Mouse (Mus musculus): ENCODE measurements around the gene Syt6. TPM values are rescaled to one million over a fixed set of nuclear protein-coding genes. Genes with fewer than 3 reads are reported as not detected.

Gene Syt6
- polyA plus RNA-seq, 1 experiment from 2014 or later: 0.51 TPM

DNA sequence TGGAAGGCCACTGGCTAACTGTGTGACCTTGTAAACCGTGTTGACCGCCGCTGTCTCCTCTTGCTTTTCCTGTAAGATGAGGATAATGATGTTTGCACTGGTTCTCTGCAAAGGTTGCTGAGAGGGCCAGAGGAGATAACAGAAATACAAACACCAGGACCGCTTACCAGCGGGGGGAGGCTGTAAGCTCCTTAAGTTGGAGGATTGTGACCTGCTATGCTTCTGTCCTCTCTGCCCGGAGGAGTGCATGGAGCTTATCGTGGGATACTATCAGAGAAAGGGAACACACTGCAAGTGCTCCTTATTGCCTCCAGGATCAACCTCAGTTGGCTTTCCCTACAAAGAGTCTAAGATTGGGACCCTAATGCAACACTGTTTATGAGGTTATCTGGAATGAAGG is 97.7 kb downstream of the Syt6 start:
- Histone ChIP-seq H3K4me1 (peaks cover 9% of the 10 kb centered on the region), H3K4me3 (no peak overlapping the region), H3K9me3 (no peaks in the 10 kb centered on the region), H3K27me3 (ENCODE audit: insufficient read depth, poor library complexity, severe bottlenecking) (no peaks in the 10 kb centered on the region), H3K36me3 (no peaks in the 10 kb centered on the region), H3K27ac (no peak overlapping the region)
- 11% methylated on average over 7 of the region's 7 CpGs for WGBS
- DNase-seq (ENCODE audit: low spot score): no peak

DNA sequence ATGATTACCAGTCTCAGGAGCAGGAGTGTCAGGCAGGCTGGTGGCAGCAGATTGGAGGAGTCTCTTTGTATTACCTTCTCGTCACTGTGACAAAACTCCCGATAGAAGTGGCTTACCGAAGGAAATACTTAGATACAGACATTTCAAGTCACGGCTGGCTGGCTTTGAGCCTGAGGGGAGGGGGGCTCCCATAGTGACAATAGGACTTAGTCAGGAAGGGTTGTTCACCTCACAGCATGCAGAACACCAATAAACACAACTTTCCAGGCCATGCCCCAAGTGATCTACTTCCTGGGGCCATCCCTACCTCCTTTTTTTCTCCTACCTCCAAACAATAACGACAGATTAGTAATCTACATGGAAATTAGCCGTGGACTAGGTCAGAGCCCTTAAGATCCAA is 103.8 kb downstream of the Syt6 start:
- 50% methylated on average over 6 of the region's 6 CpGs for WGBS
- Histone ChIP-seq H3K4me1 (peaks cover 10% of the 10 kb centered on the region), H3K27me3 (ENCODE audit: insufficient read depth, poor library complexity, severe bottlenecking) (peaks cover 7% of the 10 kb centered on the region; the same call in 1 of the 2 replicates), H3K9me3 (no peaks in the 10 kb centered on the region), H3K4me3 (no peak overlapping the region), H3K36me3 (no peaks in the 10 kb centered on the region), H3K27ac (no peak overlapping the region)
- no peak for DNase-seq (ENCODE audit: low spot score)

DNA sequence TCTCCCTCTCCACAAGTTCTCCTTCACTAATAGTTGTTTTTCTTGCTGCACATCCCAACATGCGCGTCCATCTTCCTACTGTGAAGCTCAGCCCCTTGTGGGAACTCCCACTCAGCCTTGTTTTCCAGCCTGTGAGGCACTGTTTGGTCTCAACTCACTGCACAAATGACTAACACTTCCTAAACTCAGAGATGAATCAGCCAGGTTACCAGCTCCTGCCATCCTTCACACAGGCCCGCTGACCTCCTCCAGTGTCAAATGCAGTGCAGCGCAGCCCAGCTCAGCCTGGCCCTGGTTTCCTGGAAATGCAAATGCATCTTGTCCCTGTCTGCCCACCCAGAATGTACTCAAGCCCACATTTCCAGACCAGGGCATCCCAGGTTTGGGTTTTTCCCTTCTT is 107.4 kb downstream of the Syt6 start:
- WGBS: 47% methylated on average over 4 of the region's 4 CpGs
- Histone ChIP-seq H3K27ac (no peak overlapping the region), H3K9me3 (no peaks in the 10 kb centered on the region), H3K27me3 (ENCODE audit: insufficient read depth, poor library complexity, severe bottlenecking) (peaks cover 8% of the 10 kb centered on the region; the same call in 1 of the 2 replicates), H3K36me3 (no peaks in the 10 kb centered on the region), H3K4me3 (no peak overlapping the region), H3K4me1 (peaks cover 12% of the 10 kb centered on the region)
- no peak for DNase-seq (ENCODE audit: low spot score)

DNA sequence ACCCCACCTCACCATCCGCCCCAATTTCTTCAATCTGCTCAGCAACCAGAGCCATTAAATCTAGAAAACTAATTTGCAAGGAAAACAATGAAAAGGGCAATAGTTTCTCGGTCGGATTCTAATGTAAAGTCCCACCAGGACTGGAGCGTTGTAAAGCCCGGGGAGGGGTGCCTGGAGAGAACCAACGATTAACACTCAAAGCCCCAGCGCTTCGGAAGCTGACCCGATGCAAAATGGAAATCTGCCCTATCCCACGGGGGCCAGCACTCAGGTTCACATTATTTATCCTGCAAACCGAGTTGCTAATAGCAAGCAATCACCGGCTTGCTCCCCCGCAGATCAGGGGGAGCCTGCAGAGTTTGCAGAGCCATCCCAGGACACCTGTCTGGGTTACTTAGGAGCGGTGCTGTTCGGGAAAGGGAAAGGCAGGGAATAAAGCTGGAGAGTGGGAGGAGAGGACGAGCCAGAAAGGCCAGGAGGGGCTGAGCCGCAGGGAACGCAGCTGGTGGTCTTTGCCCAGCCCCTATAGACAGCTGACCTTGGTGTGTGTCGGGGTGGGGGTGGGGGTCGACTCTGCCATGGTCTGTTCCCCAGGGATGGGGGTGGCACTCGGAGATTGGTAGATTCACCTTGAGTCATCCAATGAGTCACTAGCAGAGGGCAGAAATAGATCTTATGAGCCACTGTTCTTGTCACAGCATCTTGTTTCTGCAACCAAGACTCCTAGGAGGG is 108.4 kb downstream of the Syt6 start:
- Histone ChIP-seq H3K4me1 (peaks cover 12% of the 10 kb centered on the region), H3K27me3 (ENCODE audit: insufficient read depth, poor library complexity, severe bottlenecking) (peaks cover 8% of the 10 kb centered on the region; the same call in 1 of the 2 replicates), H3K36me3 (no peaks in the 10 kb centered on the region), H3K9me3 (no peaks in the 10 kb centered on the region), H3K4me3 (peak overlapping the region; percentile 47), H3K27ac (no peak overlapping the region)
- no peak for DNase-seq (ENCODE audit: low spot score)
- WGBS: 7% methylated on average over 21 of the region's 21 CpGs

DNA sequence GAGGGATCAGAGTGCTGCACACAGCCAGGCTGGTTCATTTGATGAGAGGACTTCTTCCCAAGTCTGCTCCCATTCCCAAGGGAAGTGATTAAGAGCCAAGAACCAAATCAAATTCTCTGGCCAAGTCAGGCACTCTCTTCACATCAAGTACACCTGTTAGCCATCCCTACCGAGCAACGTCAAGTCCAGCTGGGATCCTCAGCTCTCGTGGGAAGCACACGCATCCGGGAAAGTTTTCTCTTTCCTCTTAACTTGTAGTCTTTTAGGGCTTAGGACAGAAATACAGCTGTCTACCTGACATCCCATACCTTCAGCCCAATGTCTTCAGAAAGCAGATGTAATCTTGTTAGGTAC is 108.9 kb downstream of the Syt6 start:
- Histone ChIP-seq H3K27me3 (ENCODE audit: insufficient read depth, poor library complexity, severe bottlenecking) (peaks cover 8% of the 10 kb centered on the region; the same call in 1 of the 2 replicates), H3K4me1 (peaks cover 12% of the 10 kb centered on the region), H3K36me3 (no peaks in the 10 kb centered on the region), H3K27ac (no peak overlapping the region), H3K9me3 (no peaks in the 10 kb centered on the region), H3K4me3 (no peak overlapping the region)
- WGBS: 30% methylated on average over 5 of the region's 5 CpGs
- no peak for DNase-seq (ENCODE audit: low spot score)

DNA sequence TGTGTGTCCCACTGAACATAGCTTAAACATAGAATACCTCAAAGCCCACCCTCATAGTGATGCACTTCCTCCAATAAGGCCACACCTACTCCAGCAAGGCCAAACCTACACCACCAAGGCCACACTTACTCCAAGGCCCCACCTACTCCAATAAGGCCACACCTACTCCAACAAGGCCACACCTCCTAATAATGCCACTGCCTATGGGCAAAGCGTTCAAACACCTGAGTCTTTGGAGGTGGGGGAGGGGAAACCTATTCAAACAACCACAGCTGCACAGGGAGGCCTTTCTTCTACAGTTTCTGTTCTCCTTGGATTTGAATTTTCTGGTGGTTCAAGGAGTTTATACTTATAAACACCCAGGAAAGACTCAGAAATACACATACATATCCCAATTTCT is 114.0 kb downstream of the Syt6 start:
- Histone ChIP-seq H3K27me3 (ENCODE audit: insufficient read depth, poor library complexity, severe bottlenecking) (no peaks in the 10 kb centered on the region; the same call in 1 of the 2 replicates), H3K9me3 (no peaks in the 10 kb centered on the region), H3K4me3 (no peak overlapping the region), H3K27ac (no peak overlapping the region), H3K36me3 (no peaks in the 10 kb centered on the region), H3K4me1 (no peaks in the 10 kb centered on the region)
- WGBS: 67% methylated on average over 1 of the region's 1 CpGs
- DNase-seq (ENCODE audit: low spot score): no peak

DNA sequence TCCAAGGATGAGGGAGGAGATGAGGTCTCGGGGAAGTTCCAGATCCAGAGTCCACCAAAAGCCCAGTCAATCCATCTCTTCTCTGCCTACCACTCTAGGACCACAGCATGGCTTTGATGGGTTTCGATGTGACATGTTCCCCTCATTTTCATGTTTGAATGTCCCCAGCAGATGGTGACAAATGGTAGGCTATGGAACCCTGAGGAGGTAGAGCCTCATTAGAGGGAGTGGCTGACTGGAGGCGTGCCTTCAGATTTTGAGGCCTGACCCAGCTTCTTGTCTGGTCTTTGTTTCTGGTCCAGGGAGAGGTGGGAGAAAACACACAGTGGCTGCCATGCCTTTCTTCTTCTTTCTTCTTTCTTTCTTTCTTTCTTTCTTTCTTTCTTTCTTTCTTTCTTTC is 115.5 kb downstream of the Syt6 start:
- no peak overlapping the region for H3K4me3 ChIP-seq
- DNase-seq (ENCODE audit: low spot score): no peak
- H3K36me3 ChIP-seq: no peaks in the 10 kb centered on the region
- no peaks in the 10 kb centered on the region for H3K27me3 ChIP-seq (ENCODE audit: insufficient read depth, poor library complexity, severe bottlenecking)
- no peaks in the 10 kb centered on the region for H3K4me1 ChIP-seq
- no peaks in the 10 kb centered on the region for H3K9me3 ChIP-seq
- no peak overlapping the region for H3K27ac ChIP-seq
- 59% methylated on average over 3 of the region's 3 CpGs for WGBS

Small RNA genes within 50 kb of the gene (microRNA-seq; reads per million reads assigned to microRNA genes)
- not detected for gene Gm25325

Other genes with a start within 250 kb of the Syt6 start
- 0.14 and 0.15 TPM in 2 replicates for gene Atg4a-ps, start 70.8 kb downstream of the Syt6 start, polyA plus RNA-seq (2016; fragmentation: Nextera tagmentation; extraction: Ambion mirVana)
- 14.1 and 15.4 TPM in 2 replicates for gene Olfml3, start 162.8 kb downstream of the Syt6 start, polyA plus RNA-seq (2016; fragmentation: Nextera tagmentation; extraction: Ambion mirVana)
- not detected in 2 replicates for gene Gm10964, start 164.1 kb downstream of the Syt6 start, polyA plus RNA-seq (2016; fragmentation: Nextera tagmentation; extraction: Ambion mirVana)
- gene Hipk1, start 216.3 kb downstream of the Syt6 start, polyA plus RNA-seq (2016; fragmentation: Nextera tagmentation; extraction: Ambion mirVana): 8.2 and 9.5 TPM in 2 replicates
- 25.7 and 25.8 TPM in 2 replicates for gene Dclre1b, start 234.2 kb downstream of the Syt6 start, polyA plus RNA-seq (2016; fragmentation: Nextera tagmentation; extraction: Ambion mirVana)
- 20.3 and 20.8 TPM in 2 replicates for gene Ap4b1, start 234.3 kb downstream of the Syt6 start, polyA plus RNA-seq (2016; fragmentation: Nextera tagmentation; extraction: Ambion mirVana)
- gene Gm43064, start 234.3 kb downstream of the Syt6 start, polyA plus RNA-seq (2016; fragmentation: Nextera tagmentation; extraction: Ambion mirVana): not detected in 2 replicates